9 mouse cellular contexts compared by ENCODE assay signal in the genomic region with DNA sequence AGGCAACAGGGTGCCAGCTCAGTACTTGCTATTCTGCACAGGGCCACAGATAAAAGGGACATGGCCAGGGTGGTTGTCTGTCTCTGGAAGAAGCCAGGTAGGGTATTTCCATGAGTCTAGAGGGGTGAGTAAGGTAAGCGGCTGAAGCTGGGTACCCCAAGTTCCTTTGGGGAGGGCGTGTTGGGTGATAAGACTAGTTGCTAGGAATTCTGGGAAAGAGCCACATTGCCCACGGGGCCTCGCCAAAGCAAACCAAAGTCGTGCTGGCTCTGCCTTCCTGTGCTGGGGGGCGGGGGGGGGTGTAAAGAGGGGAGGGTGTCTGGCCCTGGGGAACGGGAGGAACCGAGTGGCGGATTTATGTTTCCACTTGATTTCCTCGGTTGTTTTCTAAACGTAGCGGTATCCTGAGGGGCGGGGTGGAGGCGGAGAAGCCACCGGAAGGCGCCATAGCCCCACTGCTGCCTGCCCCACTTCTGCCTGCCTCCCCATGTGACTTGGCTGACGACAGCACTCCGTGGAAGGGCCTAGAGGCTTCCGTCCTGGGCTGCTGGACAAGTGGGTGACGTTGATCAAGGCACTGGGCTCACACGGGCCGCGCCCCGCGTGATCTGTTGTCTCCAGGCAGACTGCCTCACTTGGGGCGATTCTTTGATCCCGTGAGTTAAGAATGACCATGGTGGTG. TPM values are rescaled to one million over a fixed set of nuclear protein-coding genes. Genes with fewer than 3 reads are reported as not detected.
DNase-seq lines count a peak whose midpoint lies in the region; ATAC-seq lines count a peak whose summit lies in the region.
"Had no signal": no experiment of that assay in that cellular context is flagged by ENCODE, and none has a peak within 500 bp of the region (broad histone marks: within the 10 kb centered on the region; RNA-seq: fewer than 3 reads in every experiment).

No protein-coding gene starts in this region.

- H3K9ac ChIP-seq in forebrain, embryonic 11.5 days (ENCODE audit: low read length) = no peak overlapping the region
- no peak overlapping the region for H3K9ac ChIP-seq in hindbrain, embryonic 11.5 days (ENCODE audit: low read depth, low read length)

- H3K4me1 ChIP-seq in brown adipose tissue, adult 24 weeks (ENCODE audit: control insufficient read depth, insufficient read depth, insufficient read length, low read length) = no peaks in the 10 kb centered on the region
- no peaks in the 10 kb centered on the region for H3K4me1 ChIP-seq in forebrain, embryonic 11.5 days (replicated peaks; ENCODE audit: control insufficient read depth, insufficient read depth, low read length)
- H3K4me1 ChIP-seq in hindbrain, embryonic 11.5 days (replicated peaks; ENCODE audit: control insufficient read depth, insufficient read depth, low read length) = no peaks in the 10 kb centered on the region

- H3K4me2 ChIP-seq in forebrain, embryonic 11.5 days (ENCODE audit: low read depth, low read length, severe bottlenecking) = no peak overlapping the region
- no peak overlapping the region for H3K4me2 ChIP-seq in hindbrain, embryonic 11.5 days (replicated peaks; ENCODE audit: low read depth, low read length)

- H3K36me3 ChIP-seq in forebrain, embryonic 11.5 days (ENCODE audit: control insufficient read depth, insufficient read depth, low read length) = no peaks in the 10 kb centered on the region
- H3K36me3 ChIP-seq in hindbrain, embryonic 11.5 days (ENCODE audit: control insufficient read depth, insufficient read depth, low read length) = no peaks in the 10 kb centered on the region

- peak overlapping the region; percentile 42 for H3K4me3 ChIP-seq in brown adipose tissue, adult 24 weeks (ENCODE audit: insufficient read depth, low read depth, low read length)
- no peak overlapping the region for H3K4me3 ChIP-seq in forebrain, embryonic 11.5 days (ENCODE audit: low read depth, low read length)
- no peak overlapping the region for H3K4me3 ChIP-seq in hindbrain, embryonic 11.5 days (ENCODE audit: low read depth, low read length)
- H3K4me3 ChIP-seq: left cerebral cortex, adult 2 months had no signal

- 79% methylated on average over 27 of the region's 27 CpGs for WGBS in forebrain, embryonic 11.5 days
- WGBS in hindbrain, embryonic 11.5 days = 82% methylated on average over 27 of the region's 27 CpGs

- no peaks in the 10 kb centered on the region for H3K9me3 ChIP-seq in forebrain, embryonic 11.5 days (ENCODE audit: control insufficient read depth, low read length)
- no peaks in the 10 kb centered on the region for H3K9me3 ChIP-seq in hindbrain, embryonic 11.5 days (ENCODE audit: control insufficient read depth, low read length)

- no peaks in the 10 kb centered on the region for H3K27me3 ChIP-seq in forebrain, embryonic 11.5 days (ENCODE audit: control insufficient read depth, insufficient read depth, low read length)
- no peaks in the 10 kb centered on the region for H3K27me3 ChIP-seq in hindbrain, embryonic 11.5 days (ENCODE audit: control insufficient read depth, insufficient read depth, low read length)

- peak overlapping the region; percentile 19; the same call in 1 of the 2 replicates for H3K27ac ChIP-seq in brown adipose tissue, adult 24 weeks (replicated peaks; ENCODE audit: low read depth, low read length)
- no peak overlapping the region for H3K27ac ChIP-seq in forebrain, embryonic 11.5 days (ENCODE audit: low read depth, low read length)
- no peak overlapping the region for H3K27ac ChIP-seq in hindbrain, embryonic 11.5 days (ENCODE audit: low read depth, low read length)
- H3K27ac ChIP-seq: left cerebral cortex, adult 2 months had no signal

- no peak for ATAC-seq in forebrain, embryonic 11.5 days (replicated peaks; ENCODE audit: low FRiP score)
- ATAC-seq in hindbrain, embryonic 11.5 days (ENCODE audit: low FRiP score) = no peak

- peak; percentile 55 for DNase-seq in spleen, adult 12 weeks (ENCODE audit: low spot score)
- DNase-seq in spleen, postnatal 4 days (ENCODE audit: low spot score in 2 of 2) = no peak
- DNase-seq in kidney, postnatal 10 days = peak; percentile 69
- DNase-seq in naive thymus-derived CD4-positive, alpha-beta T cell, adult 2 months (ENCODE audit: low read depth) = peak; percentile 82
- no peak for DNase-seq in forebrain, embryonic 11.5 days (ENCODE audit: low spot score)
- no peak for DNase-seq in testis, postnatal 14 days (ENCODE audit: low spot score)
- DNase-seq in hindbrain, embryonic 11.5 days (ENCODE audit: low spot score) = no peak

RNA-seq across cellular contexts. Expression of a gene that starts 20.1 kb away (rescaled TPM):
- 12.2 and 13.0 TPM in 2 replicates for polyA plus RNA-seq in brown adipose tissue, adult 24 weeks (2012; ENCODE audit: insufficient read depth, insufficient read length, missing spikeins)
- polyA plus RNA-seq in forebrain, embryonic 11.5 days (2014; fragmentation: Nextera tagmentation; extraction: Ambion mirVana) = 29.0 and 32.4 TPM in 2 replicates
- 23.5 and 28.0 TPM in 2 replicates for polyA plus RNA-seq in hindbrain, embryonic 11.5 days (2014; fragmentation: Nextera tagmentation; extraction: Ambion mirVana)

RNA-seq across cellular contexts. Expression of a gene that starts 20.3 kb away (rescaled TPM):
- polyA plus RNA-seq in brown adipose tissue, adult 24 weeks (2012; ENCODE audit: insufficient read depth, insufficient read length, missing spikeins) = 1.2 TPM in 1 of 2 replicates, not detected in the other
- polyA plus RNA-seq in forebrain, embryonic 11.5 days (2014; fragmentation: Nextera tagmentation; extraction: Ambion mirVana) = 0.31 and 0.41 TPM in 2 replicates
- polyA plus RNA-seq in hindbrain, embryonic 11.5 days (2014; fragmentation: Nextera tagmentation; extraction: Ambion mirVana) = 0.35 and 0.68 TPM in 2 replicates

RNA-seq across cellular contexts. Expression of a gene that starts 43.9 kb away (rescaled TPM):
- 0.48 and 1.5 TPM in 2 replicates for polyA plus RNA-seq in brown adipose tissue, adult 24 weeks (2012; ENCODE audit: insufficient read depth, insufficient read length, missing spikeins)
- polyA plus RNA-seq in forebrain, embryonic 11.5 days (2014; fragmentation: Nextera tagmentation; extraction: Ambion mirVana) = 1.3 and 1.4 TPM in 2 replicates
- polyA plus RNA-seq in hindbrain, embryonic 11.5 days (2014; fragmentation: Nextera tagmentation; extraction: Ambion mirVana) = 11.4 and 16.8 TPM in 2 replicates

RNA-seq across cellular contexts. Expression of a gene that starts 45.7 kb away (rescaled TPM):
- not detected in 2 replicates for polyA plus RNA-seq in brown adipose tissue, adult 24 weeks (2012; ENCODE audit: insufficient read depth, insufficient read length, missing spikeins)
- polyA plus RNA-seq in forebrain, embryonic 11.5 days (2014; fragmentation: Nextera tagmentation; extraction: Ambion mirVana) = 0.16 TPM in 1 of 2 replicates, not detected in the other
- 0.26 TPM in 1 of 2 replicates, not detected in the other for polyA plus RNA-seq in hindbrain, embryonic 11.5 days (2014; fragmentation: Nextera tagmentation; extraction: Ambion mirVana)

Comparison
In these comparisons a context has a peak if more than half of its experiments do, and no peak if none do; other contexts are left out.
1. DNase-seq: peak in spleen, adult 12 weeks (single experiment), kidney, postnatal 10 days (single experiment) and naive thymus-derived CD4-positive, alpha-beta T cell, adult 2 months (single experiment); none in spleen, postnatal 4 days (0 of 2), forebrain, embryonic 11.5 days (single experiment), testis, postnatal 14 days (single experiment) and hindbrain, embryonic 11.5 days (single experiment).